Mouse (Mus musculus): ENCODE measurements around the gene Larp1. TPM values are rescaled to one million over a fixed set of nuclear protein-coding genes. Genes with fewer than 3 reads are reported as not detected.
A peak's percentile ranks its signal among the peaks of the same experiment; 100 is the strongest.

The Larp1 gene
- polyA plus RNA-seq, 1 experiment from 2014 or later: 16.7 TPM

GRCm38 (mm10) chr11:58062586-58062985 lies 53.7 kb downstream of the Larp1 start:
- 83% methylated on average over 4 of the region's 4 CpGs for WGBS
- no peak for ATAC-seq

GRCm38 (mm10) chr11:58065025-58065424 lies 56.2 kb downstream of the Larp1 start:
- 88% methylated on average over 4 of the region's 4 CpGs for WGBS
- no peak overlapping the region for H3K4me3 ChIP-seq (ENCODE audit: low read length)
- no peak overlapping the region for H3K9ac ChIP-seq (ENCODE audit: low read depth, low read length)
- no peak for ATAC-seq
- peaks cover 12% of the 10 kb centered on the region for H3K4me1 ChIP-seq (ENCODE audit: control insufficient read depth, insufficient read depth, low read length)
- H3K27ac ChIP-seq (ENCODE audit: low read length): no peak overlapping the region
- no peaks in the 10 kb centered on the region for H3K9me3 ChIP-seq (ENCODE audit: control insufficient read depth, low read length)
- no peaks in the 10 kb centered on the region for H3K27me3 ChIP-seq (replicated peaks; ENCODE audit: control insufficient read depth, insufficient read depth, low read length)
- H3K36me3 ChIP-seq (ENCODE audit: control insufficient read depth, insufficient read depth, low read length): peaks cover 14% of the 10 kb centered on the region
- H3K4me2 ChIP-seq (ENCODE audit: low read depth, low read length): no peak overlapping the region

More at GRCm38 (mm10) chr11:58062586-58062985, 53.7 kb downstream of the Larp1 start:
- H3K4me2 ChIP-seq (ENCODE audit: low read depth, low read length): no peak overlapping the region
- peaks cover 7% of the 10 kb centered on the region; the same call in 1 of the 2 replicates for H3K4me1 ChIP-seq (ENCODE audit: control insufficient read depth, insufficient read depth, low read length)
- H3K9ac ChIP-seq (ENCODE audit: low read depth, low read length): no peak overlapping the region
- peaks cover 24% of the 10 kb centered on the region for H3K36me3 ChIP-seq (ENCODE audit: control insufficient read depth, insufficient read depth, low read length)
- H3K27ac ChIP-seq (ENCODE audit: low read length): no peak overlapping the region
- H3K4me3 ChIP-seq (ENCODE audit: low read length): no peak overlapping the region
- H3K9me3 ChIP-seq (ENCODE audit: control insufficient read depth, low read length): no peaks in the 10 kb centered on the region
- H3K27me3 ChIP-seq (replicated peaks; ENCODE audit: control insufficient read depth, insufficient read depth, low read length): no peaks in the 10 kb centered on the region

DNA sequence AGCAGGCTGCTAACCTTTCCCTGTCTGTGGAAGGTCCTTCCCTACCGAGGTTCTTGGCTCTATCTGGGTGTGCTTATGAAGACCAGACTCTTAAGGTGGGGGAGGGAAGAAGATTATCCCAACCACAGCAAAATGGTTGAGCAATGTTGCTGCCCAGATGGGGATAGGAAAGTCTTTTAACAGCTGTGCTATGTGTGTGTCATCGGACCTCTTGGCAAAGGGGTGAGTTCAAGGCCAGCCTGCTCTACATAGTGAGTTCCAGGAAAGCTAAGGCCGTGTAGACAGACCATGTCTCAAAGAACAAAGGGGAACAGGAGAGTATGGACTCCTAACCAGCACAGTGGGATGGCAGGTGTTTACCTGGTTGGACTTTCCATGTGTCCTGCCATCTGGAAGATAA lies 64.1 kb downstream of the Larp1 start:
- ATAC-seq: no peak
- Histone ChIP-seq H3K27me3 (replicated peaks; ENCODE audit: control insufficient read depth, insufficient read depth, low read length) (no peaks in the 10 kb centered on the region), H3K27ac (ENCODE audit: low read length) (no peak overlapping the region), H3K36me3 (ENCODE audit: control insufficient read depth, insufficient read depth, low read length) (no peaks in the 10 kb centered on the region), H3K4me1 (ENCODE audit: control insufficient read depth, insufficient read depth, low read length) (peaks cover 2% of the 10 kb centered on the region), H3K4me2 (ENCODE audit: low read depth, low read length) (no peak overlapping the region), H3K9me3 (ENCODE audit: control insufficient read depth, low read length) (no peaks in the 10 kb centered on the region), H3K4me3 (ENCODE audit: low read length) (no peak overlapping the region), H3K9ac (ENCODE audit: low read depth, low read length) (no peak overlapping the region)
- 71% methylated on average over 3 of the region's 3 CpGs for WGBS

DNA sequence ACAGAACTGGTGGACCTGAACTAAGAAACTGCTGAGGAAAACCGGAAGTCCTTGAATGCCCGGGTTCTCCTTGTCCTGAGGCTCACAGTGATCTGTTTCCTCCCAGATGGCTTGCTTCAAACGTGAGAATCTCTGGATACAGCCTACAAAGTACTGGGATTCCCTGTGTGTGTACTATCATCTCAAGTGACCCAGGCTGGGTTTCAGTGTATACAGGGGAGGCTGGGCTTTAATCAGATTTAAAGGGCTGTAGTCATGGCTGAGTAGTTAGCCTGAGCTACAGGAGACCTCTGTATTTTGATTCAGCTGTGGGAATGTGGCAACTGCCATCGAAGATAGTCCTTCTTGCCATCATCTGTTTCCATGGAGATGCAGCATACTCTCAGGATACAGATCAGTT lies 68.4 kb downstream of the Larp1 start:
- no peak overlapping the region for H3K4me3 ChIP-seq (ENCODE audit: low read length)
- no peaks in the 10 kb centered on the region for H3K9me3 ChIP-seq (ENCODE audit: control insufficient read depth, low read length)
- H3K36me3 ChIP-seq (ENCODE audit: control insufficient read depth, insufficient read depth, low read length): no peaks in the 10 kb centered on the region
- no peaks in the 10 kb centered on the region for H3K4me1 ChIP-seq (ENCODE audit: control insufficient read depth, insufficient read depth, low read length)
- H3K4me2 ChIP-seq (ENCODE audit: low read depth, low read length): no peak overlapping the region
- no peak overlapping the region for H3K27ac ChIP-seq (ENCODE audit: low read length)
- ATAC-seq: no peak
- no peak overlapping the region for H3K9ac ChIP-seq (ENCODE audit: low read depth, low read length)
- no peaks in the 10 kb centered on the region for H3K27me3 ChIP-seq (replicated peaks; ENCODE audit: control insufficient read depth, insufficient read depth, low read length)
- WGBS: 61% methylated on average over 4 of the region's 4 CpGs

DNA sequence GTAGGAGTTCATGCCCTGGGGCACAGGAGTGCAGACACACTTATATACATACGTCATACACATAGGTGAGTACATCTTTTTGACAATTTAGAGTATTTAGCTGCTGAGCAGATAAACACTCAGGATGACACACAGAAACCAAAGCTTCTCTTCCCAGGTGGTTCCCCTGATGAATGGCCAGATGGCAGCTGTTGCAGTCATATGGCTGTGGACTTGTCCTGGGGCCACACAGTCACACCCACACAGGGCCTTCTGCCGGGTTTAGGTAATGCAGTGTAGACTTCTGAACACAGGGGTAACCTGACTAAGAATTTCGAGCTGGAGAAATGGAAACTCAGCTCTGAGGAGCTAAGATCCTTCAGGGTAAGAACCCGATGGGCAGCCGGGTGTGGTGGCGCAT lies 72.9 kb downstream of the Larp1 start:
- Histone ChIP-seq H3K4me1 (ENCODE audit: control insufficient read depth, insufficient read depth, low read length) (no peaks in the 10 kb centered on the region), H3K36me3 (ENCODE audit: control insufficient read depth, insufficient read depth, low read length) (no peaks in the 10 kb centered on the region)
- WGBS: 88% methylated on average over 6 of the region's 6 CpGs

DNA sequence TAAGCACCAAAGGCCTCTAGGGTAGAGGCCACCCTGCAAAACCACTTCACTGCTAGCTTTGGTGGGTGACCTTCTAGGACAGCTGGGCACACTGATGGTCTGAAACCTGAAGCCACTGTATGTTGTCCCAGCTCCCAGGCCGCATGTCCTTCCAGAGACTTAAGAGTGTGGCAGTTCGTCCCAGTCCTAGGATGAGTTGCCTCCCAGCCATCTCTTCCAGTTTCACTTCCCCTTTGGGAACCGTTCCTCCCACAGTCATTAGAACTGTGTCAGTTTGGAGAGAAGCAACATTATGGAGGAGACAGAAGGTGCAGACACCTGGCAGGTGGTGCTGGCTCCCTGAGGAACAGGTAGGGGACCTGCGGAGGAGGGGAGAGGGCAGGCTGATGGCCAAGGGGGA lies 83.7 kb downstream of the Larp1 start:
- 51% methylated on average over 4 of the region's 4 CpGs for WGBS
- H3K27me3 ChIP-seq (replicated peaks; ENCODE audit: control insufficient read depth, insufficient read depth, low read length): no peaks in the 10 kb centered on the region
- H3K4me2 ChIP-seq (ENCODE audit: low read depth, low read length): peak overlapping the region; percentile 35
- no peaks in the 10 kb centered on the region for H3K9me3 ChIP-seq (ENCODE audit: control insufficient read depth, low read length)
- H3K4me1 ChIP-seq (ENCODE audit: control insufficient read depth, insufficient read depth, low read length): peaks cover 6% of the 10 kb centered on the region; the same call in 1 of the 2 replicates
- ATAC-seq: no peak
- H3K36me3 ChIP-seq (ENCODE audit: control insufficient read depth, insufficient read depth, low read length): no peaks in the 10 kb centered on the region
- H3K9ac ChIP-seq (ENCODE audit: low read depth, low read length): peak overlapping the region; percentile 52
- no peak overlapping the region for H3K27ac ChIP-seq (ENCODE audit: low read length)
- H3K4me3 ChIP-seq (ENCODE audit: low read length): 0 out of 2 replicates have a peak overlapping the region, but pooled peaks have one; percentile 17

More for the DNA sequence above, 72.9 kb downstream of the Larp1 start:
- Histone ChIP-seq H3K4me3 (ENCODE audit: low read length) (no peak overlapping the region), H3K27me3 (replicated peaks; ENCODE audit: control insufficient read depth, insufficient read depth, low read length) (no peaks in the 10 kb centered on the region), H3K9me3 (ENCODE audit: control insufficient read depth, low read length) (no peaks in the 10 kb centered on the region), H3K9ac (ENCODE audit: low read depth, low read length) (no peak overlapping the region), H3K27ac (ENCODE audit: low read length) (no peak overlapping the region), H3K4me2 (ENCODE audit: low read depth, low read length) (no peak overlapping the region)
- ATAC-seq: no peak

DNA sequence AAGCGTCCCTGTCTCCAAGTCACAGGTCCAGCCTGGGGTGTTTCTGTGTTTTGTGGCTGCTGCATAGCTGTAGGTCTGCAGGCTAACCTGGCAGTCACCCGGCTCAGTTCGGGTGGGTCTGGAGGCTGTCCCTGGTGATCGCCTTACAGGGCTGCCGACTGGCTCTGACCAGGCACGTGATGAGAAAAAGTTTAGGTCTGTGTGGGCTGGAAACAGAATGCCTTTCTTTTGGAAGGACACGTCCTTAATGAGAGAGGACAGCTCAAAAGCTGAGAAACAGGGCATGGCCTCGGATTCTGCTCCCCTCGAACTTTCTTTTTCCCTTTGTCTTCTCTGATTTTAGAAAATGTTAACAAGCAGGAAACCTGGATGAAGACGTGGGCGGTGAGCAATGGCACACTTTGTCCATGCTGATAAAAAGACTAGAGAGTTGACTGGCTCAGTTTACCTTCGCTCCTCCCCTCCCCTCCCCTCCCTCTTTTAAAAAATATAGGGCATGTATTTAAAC lies 84.2 kb downstream of the Larp1 start, which contains the start of gene Gm12248:
Gm12248 (minus strand) TSS at position 114 of the 508 bp plus-strand sequence.
- Histone ChIP-seq H3K36me3 (ENCODE audit: control insufficient read depth, insufficient read depth, low read length) (no peaks in the 10 kb centered on the region), H3K9ac (ENCODE audit: low read depth, low read length) (peak within 1 kb of the TSS; percentile 52), H3K27me3 (replicated peaks; ENCODE audit: control insufficient read depth, insufficient read depth, low read length) (no peaks in the 10 kb centered on the region), H3K27ac (ENCODE audit: low read length) (no peak within 1 kb of the TSS), H3K4me2 (ENCODE audit: low read depth, low read length) (peak within 1 kb of the TSS; percentile 35), H3K9me3 (ENCODE audit: control insufficient read depth, low read length) (no peaks in the 10 kb centered on the region), H3K4me1 (ENCODE audit: control insufficient read depth, insufficient read depth, low read length) (peaks cover 6% of the 10 kb centered on the region; the same call in 1 of the 2 replicates), H3K4me3 (ENCODE audit: low read length) (peak within 1 kb of the TSS; percentile 17; the same call in 1 of the 2 replicates)
- WGBS: 19% methylated on average over 12 of the region's 12 CpGs
- ATAC-seq: peak; percentile 65

- Histone ChIP-seq H3K36me3 (ENCODE audit: control insufficient read depth, insufficient read depth, low read length) (no peaks in the 10 kb centered on the region), H3K4me2 (ENCODE audit: low read depth, low read length) (no peak overlapping the region), H3K4me1 (ENCODE audit: control insufficient read depth, insufficient read depth, low read length) (peaks cover 6% of the 10 kb centered on the region; the same call in 1 of the 2 replicates), H3K9ac (ENCODE audit: low read depth, low read length) (no peak overlapping the region), H3K27ac (ENCODE audit: low read length) (no peak overlapping the region), H3K27me3 (replicated peaks; ENCODE audit: control insufficient read depth, insufficient read depth, low read length) (no peaks in the 10 kb centered on the region), H3K9me3 (ENCODE audit: control insufficient read depth, low read length) (no peaks in the 10 kb centered on the region), H3K4me3 (ENCODE audit: low read length) (no peak overlapping the region)
- WGBS: 81% methylated on average over 4 of the region's 4 CpGs
- ATAC-seq: no peak
Observed at GRCm38 (mm10) chr11:58094766-58095165, 85.9 kb downstream of the Larp1 start.

DNA sequence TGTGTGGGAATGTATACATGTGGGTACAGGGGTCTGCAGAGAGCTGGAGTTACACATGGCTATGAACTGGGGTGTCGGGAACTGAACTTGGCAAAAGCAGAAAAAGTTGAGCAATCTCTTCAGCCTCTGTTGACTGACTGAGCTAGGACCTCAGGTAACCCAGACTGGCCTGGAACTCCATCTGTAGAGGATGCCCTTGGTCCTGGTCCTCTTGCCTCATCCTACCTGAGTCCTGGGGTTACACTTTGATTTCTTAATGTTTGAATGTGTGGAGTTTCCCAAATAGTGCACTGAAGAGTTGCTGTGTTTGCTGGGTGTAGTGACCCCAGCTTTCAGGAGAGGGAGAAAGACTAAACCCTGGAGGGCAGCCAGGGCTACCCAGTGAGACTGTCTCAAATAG lies 86.7 kb downstream of the Larp1 start:
- WGBS: 93% methylated on average over 1 of the region's 1 CpGs
- no peaks in the 10 kb centered on the region for H3K36me3 ChIP-seq (ENCODE audit: control insufficient read depth, insufficient read depth, low read length)
- H3K4me2 ChIP-seq (ENCODE audit: low read depth, low read length): no peak overlapping the region
- ATAC-seq: no peak
- no peak overlapping the region for H3K27ac ChIP-seq (ENCODE audit: low read length)
- no peak overlapping the region for H3K4me3 ChIP-seq (ENCODE audit: low read length)
- no peak overlapping the region for H3K9ac ChIP-seq (ENCODE audit: low read depth, low read length)
- peaks cover 6% of the 10 kb centered on the region; the same call in 1 of the 2 replicates for H3K4me1 ChIP-seq (ENCODE audit: control insufficient read depth, insufficient read depth, low read length)
- no peaks in the 10 kb centered on the region for H3K27me3 ChIP-seq (replicated peaks; ENCODE audit: control insufficient read depth, insufficient read depth, low read length)
- H3K9me3 ChIP-seq (ENCODE audit: control insufficient read depth, low read length): no peaks in the 10 kb centered on the region

DNA sequence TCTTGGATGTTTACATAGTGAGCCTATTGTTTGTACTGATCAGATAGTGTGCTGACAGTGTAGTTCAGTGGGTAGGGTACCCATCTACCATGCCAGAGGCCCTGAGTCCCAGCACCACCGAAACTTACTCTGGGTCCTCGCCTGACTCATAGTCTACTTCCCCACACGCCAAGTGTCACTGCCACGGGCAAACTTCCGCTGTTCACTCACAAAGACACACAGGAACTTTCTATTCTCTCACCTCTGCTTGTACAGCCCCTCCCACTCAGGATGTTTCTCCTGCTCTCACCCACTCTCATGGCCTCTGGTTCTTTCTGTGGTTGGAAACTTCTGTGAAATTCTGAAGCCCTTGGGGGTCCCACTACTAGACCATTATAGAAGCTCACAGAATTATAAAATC lies 87.3 kb downstream of the Larp1 start:
- H3K9me3 ChIP-seq (ENCODE audit: control insufficient read depth, low read length): no peaks in the 10 kb centered on the region
- H3K27ac ChIP-seq (ENCODE audit: low read length): no peak overlapping the region
- no peak overlapping the region for H3K4me3 ChIP-seq (ENCODE audit: low read length)
- peaks cover 6% of the 10 kb centered on the region; the same call in 1 of the 2 replicates for H3K4me1 ChIP-seq (ENCODE audit: control insufficient read depth, insufficient read depth, low read length)
- no peak for ATAC-seq
- H3K27me3 ChIP-seq (replicated peaks; ENCODE audit: control insufficient read depth, insufficient read depth, low read length): no peaks in the 10 kb centered on the region
- no peaks in the 10 kb centered on the region for H3K36me3 ChIP-seq (ENCODE audit: control insufficient read depth, insufficient read depth, low read length)
- 65% methylated on average over 5 of the region's 5 CpGs for WGBS
- no peak overlapping the region for H3K9ac ChIP-seq (ENCODE audit: low read depth, low read length)
- H3K4me2 ChIP-seq (ENCODE audit: low read depth, low read length): no peak overlapping the region
